Mouse (Mus musculus) heart, embryonic 14.5 days (tissue): ENCODE results near the gene Tspan9. TPM values are rescaled to one million over a fixed set of nuclear protein-coding genes. Genes with fewer than 3 reads are reported as not detected.

Experiments
- microRNA-seq: library from miRNA; unstranded; fragments of <30 nt; microRNA quantifications from one replicate; pipeline ENCODE4, GENCODE M21; 2016
- polyA plus RNA-seq: library from polyadenylated mRNA; unstranded; fragments of >200 nt; fragmentation: Nextera tagmentation; extraction: Ambion mirVana; gene quantifications from 2 replicates; pipeline ENCODE4 v1.2.1, GENCODE M21; 2014

Tspan9 gene
- polyA plus RNA-seq, 1 experiment from 2014 or later, result 143 TPM

Small RNA genes within 50 kb of the gene (microRNA-seq; reads per million reads assigned to microRNA genes)
- not detected for gene Gm26338

Other genes starting within 250 kb of the Tspan9 start
- gene Tead4, start 157.2 kb upstream of the Tspan9 start, polyA plus RNA-seq, result 1.2 and 2.5 TPM in 2 replicates
- 10.2 and 11.0 TPM in 2 replicates for gene Tulp3, start 212.3 kb upstream of the Tspan9 start, polyA plus RNA-seq
- gene Rhno1, start 219.3 kb upstream of the Tspan9 start, polyA plus RNA-seq, result 79.2 and 79.6 TPM in 2 replicates
- 23.8 and 25.0 TPM in 2 replicates for gene Foxm1, start 219.4 kb upstream of the Tspan9 start, polyA plus RNA-seq
- gene Tex52, start 231.9 kb upstream of the Tspan9 start, polyA plus RNA-seq, result 0.15 and 0.27 TPM in 2 replicates
- gene Gm44596, start 231.9 kb upstream of the Tspan9 start, polyA plus RNA-seq, result not detected in 2 replicates